Mouse (Mus musculus): ENCODE measurements around the gene Tsacc. TPM values are rescaled to one million over a fixed set of nuclear protein-coding genes. Genes with fewer than 3 reads are reported as not detected.
"Not testable (repeated sequence)": the region's sequence is repeated elsewhere in the genome, so short reads cannot be mapped to it uniquely, and the experiment has no call there.

The Tsacc gene
- polyA plus RNA-seq, 1 experiment from 2014 or later = 11.1 TPM

DNA sequence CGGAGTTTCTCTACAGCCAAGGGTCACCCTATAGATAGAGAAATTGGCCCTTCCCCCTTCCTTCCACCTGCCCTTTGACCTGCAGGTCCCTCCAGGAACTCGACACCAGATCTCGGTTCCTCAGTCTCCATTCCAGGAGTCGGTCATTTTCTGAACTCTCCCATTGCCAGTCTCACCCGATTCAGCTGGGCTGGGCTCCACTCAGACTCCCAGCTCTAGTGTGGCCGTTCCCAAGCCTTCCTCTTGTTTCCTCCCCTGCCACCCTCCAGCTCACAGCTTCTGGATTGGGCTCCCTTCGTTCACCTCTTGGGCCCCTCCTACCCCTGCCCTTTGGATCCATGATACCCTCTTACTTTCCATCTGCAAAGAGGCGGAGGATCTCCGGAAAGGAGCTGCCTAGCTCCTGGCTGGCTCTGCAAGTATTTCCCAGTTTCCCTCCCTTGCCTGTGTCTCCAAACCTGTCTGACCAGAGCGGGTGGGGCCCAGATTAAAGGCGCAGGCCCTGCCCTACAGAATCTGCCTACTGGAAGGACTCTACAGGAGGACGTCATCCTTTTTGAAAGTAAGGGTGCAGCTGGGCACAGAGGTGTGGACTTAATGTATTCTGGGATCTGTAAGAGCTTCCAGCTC lies 37.3 kb upstream of the Tsacc start:
- no peak; the same call in 1 of the 2 replicates for ATAC-seq (ENCODE audit: low read depth)
- no peaks in the 10 kb centered on the region for H3K9me3 ChIP-seq (ENCODE audit: control insufficient read depth, low read length)
- 40% methylated on average over 12 of the region's 12 CpGs for WGBS

DNA sequence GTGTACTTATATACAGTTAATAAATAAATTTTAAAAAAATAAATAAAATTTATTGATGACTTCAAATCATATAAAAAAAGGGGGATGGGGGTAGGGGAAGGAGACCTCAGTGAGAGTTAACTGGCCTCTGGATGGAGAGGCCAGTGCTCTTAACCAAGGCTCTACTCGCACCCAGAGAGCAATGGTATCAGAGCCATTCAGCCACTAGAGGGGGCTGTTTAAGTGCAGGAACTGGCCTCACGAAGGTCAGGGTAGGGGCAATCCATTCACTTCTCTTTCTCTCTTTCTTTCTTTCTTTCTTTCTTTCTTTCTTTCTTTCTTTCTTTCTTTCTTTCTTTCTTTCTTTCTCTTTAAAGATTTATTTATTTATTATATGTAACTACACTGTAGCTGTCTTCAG lies 34.5 kb upstream of the Tsacc start:
- no peaks in the 10 kb centered on the region for H3K4me1 ChIP-seq (ENCODE audit: control insufficient read depth, insufficient read depth, low read length)
- no peak for ATAC-seq (ENCODE audit: low read depth)
- no peak overlapping the region for H3K9ac ChIP-seq (ENCODE audit: low read depth, low read length)
- H3K27ac ChIP-seq (replicated peaks; ENCODE audit: low read depth, low read length) = no peak overlapping the region
- H3K36me3 ChIP-seq (ENCODE audit: control insufficient read depth, insufficient read depth, low read length) = peaks cover 34% of the 10 kb centered on the region
- H3K9me3 ChIP-seq (ENCODE audit: control insufficient read depth, low read length) = no peaks in the 10 kb centered on the region
- H3K4me3 ChIP-seq (ENCODE audit: low read depth, low read length) = no peak overlapping the region
- 31% methylated on average over 2 of the region's 2 CpGs for WGBS
- H3K4me2 ChIP-seq (ENCODE audit: low read depth, low read length) = no peak overlapping the region
- DNase-seq (ENCODE audit: low spot score) = no peak
- H3K27me3 ChIP-seq (replicated peaks; ENCODE audit: control insufficient read depth, insufficient read depth, low read length) = no peaks in the 10 kb centered on the region

More for the DNA sequence above, 37.3 kb upstream of the Tsacc start:
- Histone ChIP-seq H3K36me3 (ENCODE audit: control insufficient read depth, insufficient read depth, low read length) (peaks cover 9% of the 10 kb centered on the region; the same call in 1 of the 2 replicates), H3K9ac (ENCODE audit: low read depth, low read length) (0 out of 2 replicates have a peak overlapping the region, but pooled peaks have one; percentile 39), H3K4me1 (ENCODE audit: control insufficient read depth, insufficient read depth, low read length) (peaks cover 5% of the 10 kb centered on the region; the same call in 1 of the 2 replicates), H3K4me3 (ENCODE audit: low read depth, low read length) (peak overlapping the region; percentile 22), H3K27ac (replicated peaks; ENCODE audit: low read depth, low read length) (0 out of 2 replicates have a peak overlapping the region, but pooled peaks have one; percentile 29), H3K4me2 (ENCODE audit: low read depth, low read length) (peak overlapping the region; percentile 31), H3K27me3 (replicated peaks; ENCODE audit: control insufficient read depth, insufficient read depth, low read length) (no peaks in the 10 kb centered on the region)
- peak; percentile 68 for DNase-seq (ENCODE audit: low spot score)

DNA sequence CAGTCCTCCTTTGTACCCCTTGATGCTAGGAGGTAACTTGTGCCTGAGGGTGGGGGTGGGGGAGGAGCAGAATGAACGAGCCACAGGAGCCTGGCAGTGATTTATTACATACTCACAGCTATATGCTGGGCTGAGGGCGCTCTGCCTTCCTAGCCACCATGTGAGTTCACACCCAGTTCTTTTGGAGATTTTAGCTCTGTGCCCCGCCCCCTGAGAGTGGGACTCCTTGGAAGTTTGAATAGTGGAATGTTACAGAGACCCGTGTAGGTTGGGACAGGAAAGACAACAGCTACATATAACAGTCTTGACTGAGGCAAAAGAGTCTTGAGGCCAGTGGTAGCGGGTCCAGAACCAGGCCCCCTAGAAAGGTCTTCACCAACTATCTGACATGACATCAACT lies 32.2 kb upstream of the Tsacc start:
- peaks cover 34% of the 10 kb centered on the region for H3K36me3 ChIP-seq (ENCODE audit: control insufficient read depth, insufficient read depth, low read length)
- WGBS = 80% methylated on average over 5 of the region's 5 CpGs
- peaks cover 7% of the 10 kb centered on the region; the same call in 1 of the 2 replicates for H3K4me1 ChIP-seq (ENCODE audit: control insufficient read depth, insufficient read depth, low read length)
- DNase-seq (ENCODE audit: low spot score) (no peak), ATAC-seq (ENCODE audit: low read depth) (no peak)
- no peak overlapping the region for H3K4me2 ChIP-seq (ENCODE audit: low read depth, low read length)
- H3K27ac ChIP-seq (replicated peaks; ENCODE audit: low read depth, low read length) = no peak overlapping the region
- H3K4me3 ChIP-seq (ENCODE audit: low read depth, low read length) = no peak overlapping the region
- H3K9me3 ChIP-seq (ENCODE audit: control insufficient read depth, low read length) = no peaks in the 10 kb centered on the region
- H3K9ac ChIP-seq (ENCODE audit: low read depth, low read length) = no peak overlapping the region
- no peaks in the 10 kb centered on the region for H3K27me3 ChIP-seq (replicated peaks; ENCODE audit: control insufficient read depth, insufficient read depth, low read length)

DNA sequence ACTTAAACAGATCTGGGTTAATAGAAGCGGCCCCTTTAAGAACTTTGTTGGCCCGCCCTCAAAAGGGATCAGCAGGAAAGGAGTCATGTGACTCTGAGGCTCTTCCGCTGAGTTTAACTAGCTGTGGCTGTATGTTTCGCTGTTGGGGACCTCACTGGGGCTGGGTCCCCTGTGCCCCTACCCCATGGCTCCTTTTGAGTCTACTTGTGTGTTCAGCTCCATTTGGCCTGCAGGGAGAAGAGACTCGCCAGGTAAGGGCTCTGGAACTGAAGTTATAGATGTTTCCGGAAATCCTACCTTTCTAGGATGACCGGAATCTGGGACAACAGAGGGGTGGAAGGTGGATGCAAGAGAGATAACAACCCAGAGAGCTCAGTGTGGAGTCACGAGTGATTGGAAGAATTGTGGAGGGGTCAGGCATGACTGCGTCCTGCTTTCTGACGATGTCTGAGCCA lies 28.2 kb upstream of the Tsacc start, which contains the start of gene Glmp:
Gene Glmp, plus strand, starts transcription at position 73 of the 455 bp plus-strand sequence.
- Histone ChIP-seq H3K27me3 (replicated peaks; ENCODE audit: control insufficient read depth, insufficient read depth, low read length) (no peaks in the 10 kb centered on the region), H3K4me2 (ENCODE audit: low read depth, low read length) (peak within 1 kb of the TSS; percentile 65), H3K36me3 (ENCODE audit: control insufficient read depth, insufficient read depth, low read length) (peaks cover 65% of the 10 kb centered on the region), H3K4me3 (ENCODE audit: low read depth, low read length) (peak within 1 kb of the TSS; percentile 86), H3K4me1 (ENCODE audit: control insufficient read depth, insufficient read depth, low read length) (peaks cover 7% of the 10 kb centered on the region; the same call in 1 of the 2 replicates), H3K9me3 (ENCODE audit: control insufficient read depth, low read length) (no peaks in the 10 kb centered on the region), H3K27ac (replicated peaks; ENCODE audit: low read depth, low read length) (no peak within 1 kb of the TSS), H3K9ac (ENCODE audit: low read depth, low read length) (peak within 1 kb of the TSS; percentile 81)
- ATAC-seq (ENCODE audit: low read depth) (peak; percentile 86), DNase-seq (ENCODE audit: low spot score) (peak; percentile 93)
- under 1% methylated on average over 10 of the region's 10 CpGs for WGBS

DNA sequence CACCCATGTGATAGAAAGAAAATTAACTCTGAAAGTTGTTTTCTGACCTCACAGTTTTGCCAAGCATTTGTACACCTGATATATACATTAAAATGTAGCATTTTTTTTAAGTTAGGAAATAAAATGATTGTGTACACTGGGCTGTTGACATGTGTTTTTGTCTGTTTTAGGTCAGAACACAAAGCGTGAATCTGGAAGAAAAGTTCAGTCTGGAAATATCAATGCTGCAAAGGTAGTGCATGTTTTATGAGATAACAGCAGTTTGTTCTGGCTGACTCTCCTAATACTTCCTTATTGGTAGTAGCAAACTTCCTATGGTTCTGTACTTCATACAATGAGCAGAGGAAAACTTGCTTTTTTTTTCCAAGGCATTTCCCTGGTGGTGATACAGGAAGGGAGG lies 2.4 kb upstream of the Tsacc start:
- H3K4me2 ChIP-seq (ENCODE audit: low read depth, low read length) = 0 out of 2 replicates have a peak overlapping the region, but pooled peaks have one; percentile 74
- H3K27me3 ChIP-seq (replicated peaks; ENCODE audit: control insufficient read depth, insufficient read depth, low read length) = no peaks in the 10 kb centered on the region
- H3K9ac ChIP-seq (ENCODE audit: low read depth, low read length) = 0 out of 2 replicates have a peak overlapping the region, but pooled peaks have one; percentile 5
- H3K27ac ChIP-seq (replicated peaks; ENCODE audit: low read depth, low read length) = no peak overlapping the region
- no peak for DNase-seq (ENCODE audit: low spot score)
- peaks cover 52% of the 10 kb centered on the region for H3K36me3 ChIP-seq (ENCODE audit: control insufficient read depth, insufficient read depth, low read length)
- peaks cover 8% of the 10 kb centered on the region for H3K4me1 ChIP-seq (ENCODE audit: control insufficient read depth, insufficient read depth, low read length)
- H3K4me3 ChIP-seq (ENCODE audit: low read depth, low read length) = no peak overlapping the region
- no peak for ATAC-seq (ENCODE audit: low read depth)
- 89% methylated on average over 1 of the region's 1 CpGs for WGBS
- no peaks in the 10 kb centered on the region for H3K9me3 ChIP-seq (ENCODE audit: control insufficient read depth, low read length)

DNA sequence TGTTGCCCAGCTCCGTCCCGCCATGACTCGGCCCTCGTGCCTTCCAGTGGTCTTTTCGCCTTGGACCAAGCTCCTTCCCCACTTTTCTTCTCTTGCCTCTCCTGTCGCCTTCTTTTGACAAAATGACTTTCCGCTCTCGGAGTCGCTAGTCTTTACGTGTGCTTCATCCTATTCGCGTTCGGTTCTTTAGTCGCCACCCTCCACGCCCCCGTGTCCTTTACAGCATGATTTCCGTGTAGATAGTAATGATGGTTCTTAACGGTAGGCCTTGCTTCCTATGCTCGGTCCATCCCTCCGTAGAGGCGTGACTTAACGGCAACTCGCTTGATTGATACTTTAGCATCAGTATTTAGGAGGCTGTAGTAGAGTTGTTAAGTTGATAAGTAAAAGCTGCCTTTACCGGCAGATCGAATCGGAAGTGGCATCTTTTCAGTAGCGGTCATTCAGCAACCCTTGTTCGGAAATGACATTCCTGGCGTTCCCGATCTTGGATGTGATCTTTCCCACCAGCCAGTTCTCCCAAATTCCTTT lies 587 bp upstream of the Tsacc start:
- under 1% methylated on average over 30 of the region's 30 CpGs for WGBS
- DNase-seq (ENCODE audit: low spot score) (peak; percentile 13), ATAC-seq (ENCODE audit: low read depth) (no peak)
- Histone ChIP-seq H3K27me3 (replicated peaks; ENCODE audit: control insufficient read depth, insufficient read depth, low read length) (no peaks in the 10 kb centered on the region), H3K4me1 (ENCODE audit: control insufficient read depth, insufficient read depth, low read length) (peaks cover 8% of the 10 kb centered on the region), H3K4me2 (ENCODE audit: low read depth, low read length) (peak overlapping the region; percentile 74), H3K9me3 (ENCODE audit: control insufficient read depth, low read length) (no peaks in the 10 kb centered on the region), H3K36me3 (ENCODE audit: control insufficient read depth, insufficient read depth, low read length) (peaks cover 42% of the 10 kb centered on the region), H3K27ac (replicated peaks; ENCODE audit: low read depth, low read length) (peak overlapping the region; percentile 92), H3K4me3 (ENCODE audit: low read depth, low read length) (peak overlapping the region; percentile 76), H3K9ac (ENCODE audit: low read depth, low read length) (peak overlapping the region; percentile 84)

DNA sequence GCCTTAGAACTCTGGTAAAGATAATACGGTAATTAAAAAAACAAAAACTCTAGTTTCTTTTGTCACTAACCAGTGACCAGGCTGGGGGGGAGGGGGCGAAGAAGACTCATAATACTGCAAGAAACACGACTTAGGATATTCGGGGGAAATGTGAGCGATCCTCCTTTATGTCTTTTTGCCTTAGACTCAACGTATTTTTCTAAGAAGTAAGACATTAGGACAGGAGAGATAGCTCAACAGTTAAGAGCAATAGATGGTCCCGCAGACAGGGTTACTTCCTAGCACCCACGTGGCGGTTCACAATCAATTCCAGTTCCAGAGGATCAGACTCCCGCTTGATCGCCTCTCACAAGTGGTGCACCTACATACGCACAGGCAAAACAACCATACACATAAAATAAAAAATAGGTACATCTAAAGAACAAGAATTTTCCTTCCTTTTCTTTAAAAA lies 664 bp downstream of the Tsacc start:
- peak overlapping the region; percentile 65 for H3K4me2 ChIP-seq (ENCODE audit: low read depth, low read length)
- peaks cover 30% of the 10 kb centered on the region for H3K36me3 ChIP-seq (ENCODE audit: control insufficient read depth, insufficient read depth, low read length)
- ATAC-seq (ENCODE audit: low read depth) (no peak), DNase-seq (ENCODE audit: low spot score) (no peak)
- H3K4me3 ChIP-seq (ENCODE audit: low read depth, low read length) = peak overlapping the region; percentile 76
- no peaks in the 10 kb centered on the region for H3K27me3 ChIP-seq (replicated peaks; ENCODE audit: control insufficient read depth, insufficient read depth, low read length)
- peak overlapping the region; percentile 92 for H3K27ac ChIP-seq (replicated peaks; ENCODE audit: low read depth, low read length)
- WGBS = 1% methylated on average over 12 of the region's 12 CpGs
- peak overlapping the region; percentile 77 for H3K9ac ChIP-seq (ENCODE audit: low read depth, low read length)
- H3K4me1 ChIP-seq (ENCODE audit: control insufficient read depth, insufficient read depth, low read length) = peaks cover 8% of the 10 kb centered on the region
- H3K9me3 ChIP-seq (ENCODE audit: control insufficient read depth, low read length) = no peaks in the 10 kb centered on the region

DNA sequence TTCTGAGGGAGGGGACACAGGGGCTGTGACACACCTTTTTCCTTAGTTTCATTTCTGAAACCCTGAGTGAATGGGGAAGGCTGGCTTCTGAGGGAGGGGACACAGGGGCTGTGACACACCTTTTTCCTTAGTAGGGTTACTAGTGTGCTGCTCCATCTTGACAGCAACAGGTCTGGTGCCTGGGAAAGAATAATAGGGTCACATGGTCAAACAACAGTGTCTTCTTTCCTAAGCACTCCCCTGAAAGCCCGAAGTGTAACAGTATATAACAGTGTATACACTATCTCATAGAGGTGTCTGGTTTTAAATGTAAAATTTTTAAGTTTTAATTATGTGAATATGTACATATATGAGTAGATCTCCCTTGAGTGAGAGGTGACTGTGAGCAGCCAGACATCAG lies 1.5 kb downstream of the Tsacc start:
- H3K9me3 ChIP-seq (ENCODE audit: control insufficient read depth, low read length); ATAC-seq (ENCODE audit: low read depth); H3K27ac ChIP-seq (replicated peaks; ENCODE audit: low read depth, low read length); H3K4me1 ChIP-seq (ENCODE audit: control insufficient read depth, insufficient read depth, low read length); H3K4me3 ChIP-seq (ENCODE audit: low read depth, low read length); DNase-seq (ENCODE audit: low spot score); H3K27me3 ChIP-seq (replicated peaks; ENCODE audit: control insufficient read depth, insufficient read depth, low read length): not testable (repeated sequence)
- Histone ChIP-seq H3K4me2 (ENCODE audit: low read depth, low read length) (peak overlapping the region; percentile 65), H3K9ac (ENCODE audit: low read depth, low read length) (peak overlapping the region; percentile 77; the same call in 1 of the 2 replicates), H3K36me3 (ENCODE audit: control insufficient read depth, insufficient read depth, low read length) (peaks cover 21% of the 10 kb centered on the region)
- WGBS = 65% methylated on average over 1 of the region's 1 CpGs
